Mouse (Mus musculus) forebrain, postnatal 0 days (tissue): Measurements from ENCODE around the gene Pde4d. TPM values are rescaled to one million over a fixed set of nuclear protein-coding genes. Genes with fewer than 3 reads are reported as not detected.

Experiments
- ATAC-seq: fragments of 200-750 bp; cut with Nextera tagmentation; 2 replicates; pipeline ENCODE4 v1.8.0; 2017; ENCODE audit warnings: mild to moderate bottlenecking, moderate library complexity
- DNase-seq: peaks from one replicate; pipeline ENCODE4 v3.0.0-alpha.2; 2015
- H3K27ac ChIP-seq: fragments of 300-500 bp; sonication (generic); 2 replicates; pipeline ENCODE4 v1.5.1; 2014; ENCODE audit warnings: low read depth, mild to moderate bottlenecking, antibody characterized with exemption, low read length, moderate library complexity, mixed read lengths
- H3K27me3 ChIP-seq: fragments of 300-500 bp; sonication (generic); 2 replicates; pipeline ENCODE4 v1.6.1; 2014; ENCODE audit warnings: mild to moderate bottlenecking, low read length, mixed read lengths; ENCODE audit not compliant: insufficient read depth
- H3K36me3 ChIP-seq: fragments of 300-500 bp; sonication (generic); 2 replicates; pipeline ENCODE4 v1.6.1; 2014; ENCODE audit warnings: mild to moderate bottlenecking, moderate library complexity; ENCODE audit not compliant: insufficient read depth
- H3K4me1 ChIP-seq: fragments of 300-500 bp; sonication (generic); 2 replicates; pipeline ENCODE4 v1.6.1; 2014; ENCODE audit warnings: antibody characterized with exemption; ENCODE audit not compliant: insufficient read depth
- H3K4me2 ChIP-seq: fragments of 300-500 bp; sonication (generic); 2 replicates; pipeline ENCODE4 v1.6.1; 2014; ENCODE audit warnings: low read depth, mild to moderate bottlenecking, moderate library complexity
- H3K4me3 ChIP-seq: fragments of 300-500 bp; sonication (generic); 2 replicates; pipeline ENCODE4 v1.5.1; 2014; ENCODE audit warnings: low read depth, low read length, mixed read lengths
- H3K9ac ChIP-seq: fragments of 300-500 bp; sonication (generic); 2 replicates; pipeline ENCODE4 v1.6.1; 2014; ENCODE audit warnings: mild to moderate bottlenecking
- H3K9me3 ChIP-seq: fragments of 300-500 bp; sonication (generic); 2 replicates; pipeline ENCODE4 v1.6.1; 2016; ENCODE audit warnings: low read length
- CTCF ChIP-seq: sonication (generic); IDR thresholded peaks from 2 replicates; pipeline ENCODE4 v1.5.1; 2016; ENCODE audit warnings: antibody characterized with exemption, control low read depth, low read depth
- WGBS: fragments of 180-500 bp; shearing (Covaris S2); extraction: QIAGEN DNeasy Blood & Tissue Kit; methylation state at CpG from one replicate; pipeline ENCODE4 v1.1.7; 2014; 5-methylcytosine and 5-hydroxymethylcytosine counted together
- polyA plus RNA-seq: library from polyadenylated mRNA; unstranded; fragments of >200 nt; fragmentation: Nextera tagmentation; extraction: Ambion mirVana; gene quantifications from 2 replicates; pipeline ENCODE4 v1.2.1, GENCODE M21; 2015
- total RNA-seq: library from RNA; depleted of rRNA; stranded (reverse); fragments of >200 nt; gene quantifications from 2 replicates; pipeline ENCODE4 v1.2.3, GENCODE M21; 2014

Gene Pde4d
- total and polyA plus RNA-seq, 2 experiments from 2014 or later: 13.2 to 78.8 TPM

GRCm38 (mm10) chr13:109863826-109864225 is 1414.1 kb downstream of the Pde4d start:
- WGBS: 65% methylated on average over 1 of the region's 1 CpGs
- no peak overlapping the region for H3K9ac ChIP-seq

GRCm38 (mm10) chr13:109864311-109864710 is 1414.6 kb downstream of the Pde4d start:
- H3K9ac ChIP-seq: no peak overlapping the region
- 88% methylated on average over 6 of the region's 6 CpGs for WGBS
- ATAC-seq: no peak
- no peak for TF ChIP-seq CTCF
- H3K36me3 ChIP-seq: no peaks in the 10 kb centered on the region
- H3K4me2 ChIP-seq: no peak overlapping the region
- H3K9me3 ChIP-seq: no peaks in the 10 kb centered on the region
- no peak overlapping the region for H3K27ac ChIP-seq
- H3K4me3 ChIP-seq: no peak overlapping the region
- no peaks in the 10 kb centered on the region for H3K4me1 ChIP-seq
- no peaks in the 10 kb centered on the region for H3K27me3 ChIP-seq
- DNase-seq: no peak

More at GRCm38 (mm10) chr13:109863826-109864225, 1414.1 kb downstream of the Pde4d start:
- no peak overlapping the region for H3K27ac ChIP-seq
- no peaks in the 10 kb centered on the region for H3K4me1 ChIP-seq
- TF ChIP-seq CTCF: no peak
- ATAC-seq (no peak), DNase-seq (no peak)
- H3K27me3 ChIP-seq: no peaks in the 10 kb centered on the region
- H3K4me2 ChIP-seq: no peak overlapping the region
- no peaks in the 10 kb centered on the region for H3K9me3 ChIP-seq
- H3K36me3 ChIP-seq: no peaks in the 10 kb centered on the region
- H3K4me3 ChIP-seq: no peak overlapping the region

GRCm38 (mm10) chr13:109880392-109880791 is 1430.6 kb downstream of the Pde4d start:
- no peak for ATAC-seq
- Histone ChIP-seq H3K27ac (no peak overlapping the region), H3K9ac (no peak overlapping the region), H3K4me2 (no peak overlapping the region), H3K4me3 (no peak overlapping the region), H3K27me3 (no peaks in the 10 kb centered on the region), H3K36me3 (no peaks in the 10 kb centered on the region), H3K9me3 (no peaks in the 10 kb centered on the region), H3K4me1 (no peaks in the 10 kb centered on the region)
- WGBS: 52% methylated on average over 8 of the region's 8 CpGs
- no peak for TF ChIP-seq CTCF
- DNase-seq: no peak

GRCm38 (mm10) chr13:109881161-109881857 is 1431.6 kb downstream of the Pde4d start:
- Histone ChIP-seq H3K27me3 (no peaks in the 10 kb centered on the region), H3K4me3 (no peak overlapping the region), H3K9me3 (no peaks in the 10 kb centered on the region), H3K9ac (no peak overlapping the region), H3K27ac (no peak overlapping the region), H3K36me3 (no peaks in the 10 kb centered on the region), H3K4me2 (no peak overlapping the region), H3K4me1 (no peaks in the 10 kb centered on the region)
- WGBS: 84% methylated on average over 11 of the region's 11 CpGs
- TF ChIP-seq CTCF: no peak
- DNase-seq (no peak), ATAC-seq (no peak)

GRCm38 (mm10) chr13:109883636-109884035 is 1433.9 kb downstream of the Pde4d start:
- TF ChIP-seq CTCF: no peak
- no peak for DNase-seq
- no peak overlapping the region for H3K4me3 ChIP-seq

GRCm38 (mm10) chr13:109884812-109885211 is 1435.1 kb downstream of the Pde4d start:
- Histone ChIP-seq H3K27me3 (no peaks in the 10 kb centered on the region), H3K4me2 (no peak overlapping the region), H3K36me3 (no peaks in the 10 kb centered on the region), H3K27ac (no peak overlapping the region), H3K9me3 (no peaks in the 10 kb centered on the region), H3K4me3 (no peak overlapping the region), H3K4me1 (no peaks in the 10 kb centered on the region), H3K9ac (no peak overlapping the region)
- ATAC-seq: no peak
- WGBS: 89% methylated on average over 7 of the region's 7 CpGs
- TF ChIP-seq CTCF: no peak
- no peak for DNase-seq

More at GRCm38 (mm10) chr13:109883636-109884035, 1433.9 kb downstream of the Pde4d start:
- no peaks in the 10 kb centered on the region for H3K36me3 ChIP-seq
- WGBS: 62% methylated on average over 5 of the region's 5 CpGs
- H3K9ac ChIP-seq: no peak overlapping the region
- H3K27ac ChIP-seq: no peak overlapping the region
- H3K4me2 ChIP-seq: no peak overlapping the region
- no peaks in the 10 kb centered on the region for H3K4me1 ChIP-seq
- no peaks in the 10 kb centered on the region for H3K9me3 ChIP-seq
- ATAC-seq: no peak
- H3K27me3 ChIP-seq: no peaks in the 10 kb centered on the region

- no peaks in the 10 kb centered on the region for H3K36me3 ChIP-seq
- WGBS: 89% methylated on average over 4 of the region's 4 CpGs
Measured at GRCm38 (mm10) chr13:109888293-109888692, 1438.5 kb downstream of the Pde4d start.

More at GRCm38 (mm10) chr13:109888293-109888692, 1438.5 kb downstream of the Pde4d start:
- H3K27me3 ChIP-seq: no peaks in the 10 kb centered on the region
- no peaks in the 10 kb centered on the region for H3K9me3 ChIP-seq
- no peak for TF ChIP-seq CTCF
- no peak overlapping the region for H3K4me2 ChIP-seq
- H3K4me3 ChIP-seq: no peak overlapping the region
- DNase-seq: no peak
- H3K9ac ChIP-seq: no peak overlapping the region
- H3K4me1 ChIP-seq: no peaks in the 10 kb centered on the region
- H3K27ac ChIP-seq: no peak overlapping the region
- ATAC-seq: no peak
